Mouse (Mus musculus): ENCODE measurements around the gene Zfp804a.
A peak's percentile ranks its signal among the peaks of the same experiment; 100 is the strongest.

Gene Zfp804a

GRCm38 (mm10) chr2:82053185-82053891 lies at the start of gene Zfp804a:
Zfp804a (plus strand) TSS chr2:82053222.
- DNase-seq (ENCODE audit: inconsistent age in 2 of 2, low spot score in 1 of 2) = peak in 1 of 2 experiments; percentile 39

- no peak for DNase-seq (ENCODE audit: inconsistent age in 2 of 2, low spot score in 1 of 2)
Measured at GRCm38 (mm10) chr2:82051635-82052034, 1.4 kb upstream of the Zfp804a start.

GRCm38 (mm10) chr2:82052338-82053184 lies 461 bp upstream of the Zfp804a start:
- peak in 1 of 2 experiments; percentile 33 for DNase-seq (ENCODE audit: inconsistent age in 2 of 2, low spot score in 1 of 2)

- peak in 1 of 2 experiments; percentile 20 for DNase-seq (ENCODE audit: inconsistent age in 2 of 2, low spot score in 1 of 2)
Measured at GRCm38 (mm10) chr2:82054446-82054845, 1.4 kb downstream of the Zfp804a start.

GRCm38 (mm10) chr2:82064671-82065070 lies 11.6 kb downstream of the Zfp804a start:
- no peak for DNase-seq (ENCODE audit: inconsistent age in 2 of 2, low spot score in 1 of 2)

GRCm38 (mm10) chr2:82067912-82068311 lies 14.9 kb downstream of the Zfp804a start:
- DNase-seq (ENCODE audit: inconsistent age in 2 of 2, low spot score in 1 of 2) = no peak

GRCm38 (mm10) chr2:82069172-82069571 lies 16.1 kb downstream of the Zfp804a start:
- no peak for DNase-seq (ENCODE audit: inconsistent age in 2 of 2, low spot score in 1 of 2)

- no peak for DNase-seq (ENCODE audit: inconsistent age in 2 of 2, low spot score in 1 of 2)
Measured at GRCm38 (mm10) chr2:82076883-82077282, 23.9 kb downstream of the Zfp804a start.

- DNase-seq (ENCODE audit: inconsistent age in 2 of 2, low spot score in 1 of 2) = no peak
Measured at GRCm38 (mm10) chr2:82078287-82078994, 25.4 kb downstream of the Zfp804a start.

- DNase-seq (ENCODE audit: inconsistent age in 2 of 2, low spot score in 1 of 2) = no peak
Measured at GRCm38 (mm10) chr2:82080678-82081077, 27.7 kb downstream of the Zfp804a start.

- DNase-seq (ENCODE audit: inconsistent age in 2 of 2, low spot score in 1 of 2) = no peak
Measured at GRCm38 (mm10) chr2:82113148-82113547, 60.1 kb downstream of the Zfp804a start.

- DNase-seq (ENCODE audit: inconsistent age in 2 of 2, low spot score in 1 of 2) = no peak
Measured at GRCm38 (mm10) chr2:82113650-82114049, 60.6 kb downstream of the Zfp804a start.

GRCm38 (mm10) chr2:82119577-82119976 lies 66.6 kb downstream of the Zfp804a start:
- no peak for DNase-seq (ENCODE audit: inconsistent age in 2 of 2, low spot score in 1 of 2)

GRCm38 (mm10) chr2:82178693-82179092 lies 125.7 kb downstream of the Zfp804a start:
- no peak for DNase-seq (ENCODE audit: inconsistent age in 2 of 2, low spot score in 1 of 2)

GRCm38 (mm10) chr2:82181010-82181409 lies 128.0 kb downstream of the Zfp804a start:
- no peak for DNase-seq (ENCODE audit: inconsistent age in 2 of 2, low spot score in 1 of 2)

GRCm38 (mm10) chr2:82199901-82200300 lies 146.9 kb downstream of the Zfp804a start:
- no peak for DNase-seq (ENCODE audit: inconsistent age in 2 of 2, low spot score in 1 of 2)

GRCm38 (mm10) chr2:82200616-82201015 lies 147.6 kb downstream of the Zfp804a start:
- DNase-seq (ENCODE audit: inconsistent age in 2 of 2, low spot score in 1 of 2) = no peak

- no peak for DNase-seq (ENCODE audit: inconsistent age in 2 of 2, low spot score in 1 of 2)
Measured at GRCm38 (mm10) chr2:82210605-82211004, 157.6 kb downstream of the Zfp804a start.

- DNase-seq (ENCODE audit: inconsistent age in 2 of 2, low spot score in 1 of 2) = no peak
Measured at GRCm38 (mm10) chr2:82211972-82212371, 158.9 kb downstream of the Zfp804a start.

- no peak for DNase-seq (ENCODE audit: inconsistent age in 2 of 2, low spot score in 1 of 2)
Measured at GRCm38 (mm10) chr2:82217873-82218272, 164.9 kb downstream of the Zfp804a start.

GRCm38 (mm10) chr2:82246020-82246419 lies 193.0 kb downstream of the Zfp804a start:
- no peak for DNase-seq (ENCODE audit: inconsistent age in 2 of 2, low spot score in 1 of 2)

Data from adrenal gland, adult (tissue).